Mouse (Mus musculus) E14TG2a.4 (cell line): ENCODE measurements around the gene Mapk3.

ENCODE experiments used
- H3K27me3 ChIP-seq: 2 replicates; pipeline ENCODE4 v1.6.1; 2014; ENCODE audit warnings: low read length, control low read depth; ENCODE audit not compliant: insufficient read depth
- H3K36me3 ChIP-seq: 2 replicates; pipeline ENCODE4 v1.6.1; 2014; ENCODE audit warnings: low read length, control low read depth; ENCODE audit not compliant: insufficient read depth
- H3K4me1 ChIP-seq: replicated peaks from 2 replicates; pipeline ENCODE4 v1.6.1; 2014; ENCODE audit warnings: low read depth, low read length, control low read depth
- H3K4me3 ChIP-seq: replicated peaks from 2 replicates; pipeline ENCODE4 v1.5.1; 2014; ENCODE audit warnings: mild to moderate bottlenecking, low read length
- H3K9me3 ChIP-seq: 2 replicates; pipeline ENCODE4 v1.6.1; 2014; ENCODE audit warnings: low read length, control low read depth
- CTCF ChIP-seq: conservative IDR thresholded peaks from 2 replicates; pipeline ENCODE4 v1.5.1; 2014; ENCODE audit warnings: low read length
- NANOG ChIP-seq: IDR thresholded peaks from 2 replicates; pipeline ENCODE4 v1.6.1; 2014; ENCODE audit warnings: borderline replicate concordance, low read length, mixed read lengths
- POU5F1 ChIP-seq: IDR thresholded peaks from 2 replicates; pipeline ENCODE4 v1.6.1; 2014; ENCODE audit warnings: low read length, borderline replicate concordance

Mapk3 gene

DNA sequence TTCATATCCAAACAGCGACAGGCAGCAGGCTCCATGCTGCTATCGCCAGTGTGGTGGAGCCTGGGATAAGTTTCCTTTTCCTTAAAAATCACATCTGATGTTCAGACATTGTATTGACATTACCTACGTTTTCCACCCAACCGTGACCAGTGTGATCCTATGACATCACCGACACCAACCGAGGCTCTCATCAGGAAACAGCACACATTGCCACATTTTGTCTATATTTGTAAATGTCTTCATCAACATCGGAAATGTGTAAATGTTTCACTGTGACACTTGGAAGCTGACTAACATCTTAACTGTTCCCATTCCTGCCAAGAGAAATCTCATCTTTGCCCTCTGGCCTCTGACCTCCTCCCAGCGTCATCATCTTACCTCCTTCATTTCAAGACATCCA lies 23.3 kb upstream of the Mapk3 start:
- H3K36me3 ChIP-seq: no peaks in the 10 kb centered on the region
- H3K4me3 ChIP-seq: no peak overlapping the region
- H3K9me3 ChIP-seq: no peaks in the 10 kb centered on the region
- 0 out of 2 replicates have a peak, but pooled peaks cover 11% of the 10 kb centered on the region for H3K27me3 ChIP-seq
- H3K4me1 ChIP-seq: peaks cover 27% of the 10 kb centered on the region
- TF ChIP-seq CTCF (no peak), NANOG (no peak), POU5F1 (no peak)

DNA sequence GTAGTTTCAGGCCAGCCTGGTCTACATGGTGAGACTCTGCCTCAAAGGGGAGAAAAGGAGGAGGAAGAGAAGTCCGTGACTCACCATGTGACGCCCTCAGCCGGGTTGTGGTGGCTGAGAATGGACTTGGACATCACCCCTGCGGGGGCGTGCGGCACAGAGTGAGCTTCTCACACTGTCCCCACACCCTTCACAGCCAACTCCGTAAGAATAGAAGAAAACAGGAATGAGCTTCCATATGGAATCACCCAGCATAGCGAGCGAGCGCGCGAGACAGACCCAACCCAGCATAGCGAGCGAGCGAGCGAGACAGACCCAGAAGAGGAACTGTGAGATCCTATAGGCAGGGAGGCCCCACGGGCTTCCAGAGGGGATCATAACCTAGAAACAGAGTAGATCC lies 19.9 kb upstream of the Mapk3 start:
- no peak for TF ChIP-seq POU5F1
- TF ChIP-seq CTCF: no peak
- no peak for TF ChIP-seq NANOG
- Histone ChIP-seq H3K4me3 (peak overlapping the region; percentile 43), H3K4me1 (peaks cover 35% of the 10 kb centered on the region), H3K27me3 (0 out of 2 replicates have a peak, but pooled peaks cover 11% of the 10 kb centered on the region), H3K36me3 (no peaks in the 10 kb centered on the region), H3K9me3 (no peaks in the 10 kb centered on the region)

DNA sequence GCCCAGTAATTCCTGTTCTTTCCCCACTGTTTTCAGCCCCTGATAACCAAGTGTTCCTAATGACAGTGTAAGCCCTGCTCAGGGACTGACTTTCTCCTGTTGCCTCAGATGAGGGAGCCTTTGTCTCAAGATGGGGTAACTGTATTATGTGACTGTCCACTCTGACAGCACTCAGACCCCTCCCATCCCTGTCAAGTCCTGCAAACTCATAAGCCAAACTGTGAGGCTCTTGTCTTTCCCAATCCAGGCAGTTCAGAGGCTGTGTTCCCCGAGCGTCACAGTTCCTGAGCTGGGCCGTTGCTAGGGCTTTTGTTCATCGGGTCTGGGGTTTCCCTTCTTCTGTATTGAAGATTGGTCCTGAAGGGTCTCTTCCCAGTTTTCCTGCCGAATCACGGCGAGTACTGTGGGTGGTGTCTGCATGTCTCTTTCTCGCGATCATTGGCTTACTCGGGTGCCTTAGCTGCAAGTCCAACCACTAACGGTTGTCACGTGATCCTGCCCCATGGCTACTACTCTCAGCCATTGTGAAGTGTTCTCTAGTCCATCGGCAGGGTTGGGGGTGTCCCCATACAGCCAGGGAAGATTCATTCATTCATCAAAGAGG lies 19.2 kb upstream of the Mapk3 start:
- Histone ChIP-seq H3K27me3 (0 out of 2 replicates have a peak, but pooled peaks cover 11% of the 10 kb centered on the region), H3K36me3 (no peaks in the 10 kb centered on the region), H3K4me1 (peaks cover 40% of the 10 kb centered on the region), H3K9me3 (no peaks in the 10 kb centered on the region), H3K4me3 (peak overlapping the region; percentile 43)
- TF ChIP-seq NANOG (no peak), CTCF (no peak), POU5F1 (no peak)

DNA sequence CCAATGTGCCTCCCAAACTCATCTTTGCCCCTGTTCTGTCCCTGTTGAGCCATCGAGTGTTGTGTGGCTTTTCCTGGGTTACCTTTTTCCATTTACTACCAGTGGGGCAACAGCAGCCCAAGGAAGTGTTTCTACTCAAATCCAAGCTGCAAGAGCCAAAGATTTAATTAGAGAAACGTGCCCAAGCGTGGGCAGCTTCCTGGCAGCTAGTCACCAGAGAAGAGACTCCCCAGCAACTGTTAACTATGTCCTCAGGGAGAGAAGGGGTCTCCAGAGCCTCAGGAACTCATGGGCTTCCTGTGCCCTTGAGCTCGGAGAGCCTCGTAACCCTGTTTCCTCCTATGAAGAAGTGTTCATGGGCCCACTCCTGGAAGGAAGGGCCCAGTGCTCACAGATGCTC lies 18.4 kb upstream of the Mapk3 start:
- TF ChIP-seq CTCF (no peak), NANOG (no peak), POU5F1 (no peak)
- no peak overlapping the region for H3K4me3 ChIP-seq
- H3K36me3 ChIP-seq: no peaks in the 10 kb centered on the region
- H3K27me3 ChIP-seq: 0 out of 2 replicates have a peak, but pooled peaks cover 11% of the 10 kb centered on the region
- H3K4me1 ChIP-seq: peaks cover 34% of the 10 kb centered on the region
- no peaks in the 10 kb centered on the region for H3K9me3 ChIP-seq

DNA sequence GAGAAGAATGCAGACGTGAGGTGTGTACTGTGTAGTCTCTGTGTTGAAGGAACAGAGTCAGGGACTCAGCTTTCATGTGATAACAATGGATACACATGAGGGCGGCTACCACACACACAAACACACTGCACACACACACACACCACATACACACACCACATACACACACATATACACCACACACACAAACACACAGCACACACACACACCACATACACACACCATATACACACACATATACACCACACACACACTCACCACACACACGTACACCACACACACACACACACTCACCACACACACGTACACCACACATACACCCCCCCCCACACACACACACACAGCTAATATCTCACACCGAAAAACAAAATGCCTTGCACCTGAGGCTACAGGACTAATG lies 17.9 kb upstream of the Mapk3 start:
- Histone ChIP-seq H3K4me1 (peaks cover 39% of the 10 kb centered on the region), H3K9me3 (no peaks in the 10 kb centered on the region), H3K4me3 (no peak overlapping the region), H3K36me3 (no peaks in the 10 kb centered on the region), H3K27me3 (0 out of 2 replicates have a peak, but pooled peaks cover 11% of the 10 kb centered on the region)
- TF ChIP-seq NANOG (no peak), POU5F1 (no peak)

DNA sequence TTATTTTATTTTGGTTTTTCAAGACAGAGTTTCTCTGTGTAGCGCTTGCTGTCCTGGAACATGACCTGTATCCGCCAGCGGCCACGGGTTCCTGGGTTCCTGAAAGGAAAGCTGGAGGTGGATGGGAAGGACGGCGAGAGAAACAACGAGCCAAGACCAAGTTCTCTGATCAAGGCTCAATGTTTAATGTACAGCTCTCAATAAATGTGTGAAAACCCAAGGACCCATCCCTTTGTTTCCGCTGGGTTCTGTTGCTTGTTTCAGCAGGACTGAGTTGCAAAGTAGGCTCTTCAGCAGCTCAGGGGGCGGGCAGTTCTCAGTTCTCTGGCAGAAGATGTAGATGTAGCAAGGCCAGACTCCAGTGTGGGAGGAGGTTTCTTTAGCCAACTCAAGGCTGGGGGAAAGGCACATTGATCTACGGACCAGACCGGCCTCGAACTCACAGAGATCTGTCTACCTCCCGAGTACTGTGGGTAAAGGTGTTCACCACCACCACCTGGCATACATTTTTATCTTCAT lies 17.4 kb upstream of the Mapk3 start:
- TF ChIP-seq CTCF (no peak), POU5F1 (no peak), NANOG (no peak)

DNA sequence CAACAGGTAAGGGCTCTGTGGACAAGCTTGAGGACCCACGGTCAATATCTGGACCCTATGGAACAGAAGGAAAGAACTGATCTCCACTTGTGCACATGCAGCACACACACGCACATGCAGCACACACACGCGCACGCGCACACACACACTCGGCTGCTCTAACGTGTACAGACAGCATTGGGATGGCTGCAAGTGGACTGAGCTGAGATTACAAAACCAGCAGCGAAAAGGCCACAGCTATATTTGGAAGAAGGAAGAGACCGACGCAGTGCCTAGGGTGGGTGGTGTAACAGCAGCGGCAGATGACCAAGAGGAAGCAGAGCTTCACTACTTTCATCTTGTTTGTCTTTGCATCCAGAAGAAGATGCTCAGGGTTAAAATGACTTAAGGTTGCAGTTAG lies 13.3 kb upstream of the Mapk3 start:
- Histone ChIP-seq H3K4me3 (no peak overlapping the region), H3K9me3 (no peaks in the 10 kb centered on the region), H3K4me1 (peaks cover 48% of the 10 kb centered on the region), H3K27me3 (no peaks in the 10 kb centered on the region), H3K36me3 (no peaks in the 10 kb centered on the region)
- no peak for TF ChIP-seq POU5F1
- TF ChIP-seq NANOG: no peak
- TF ChIP-seq CTCF: no peak

More for the DNA sequence above, 17.4 kb upstream of the Mapk3 start:
- Histone ChIP-seq H3K4me1 (peaks cover 45% of the 10 kb centered on the region), H3K27me3 (0 out of 2 replicates have a peak, but pooled peaks cover 11% of the 10 kb centered on the region), H3K4me3 (no peak overlapping the region), H3K36me3 (no peaks in the 10 kb centered on the region), H3K9me3 (no peaks in the 10 kb centered on the region)

DNA sequence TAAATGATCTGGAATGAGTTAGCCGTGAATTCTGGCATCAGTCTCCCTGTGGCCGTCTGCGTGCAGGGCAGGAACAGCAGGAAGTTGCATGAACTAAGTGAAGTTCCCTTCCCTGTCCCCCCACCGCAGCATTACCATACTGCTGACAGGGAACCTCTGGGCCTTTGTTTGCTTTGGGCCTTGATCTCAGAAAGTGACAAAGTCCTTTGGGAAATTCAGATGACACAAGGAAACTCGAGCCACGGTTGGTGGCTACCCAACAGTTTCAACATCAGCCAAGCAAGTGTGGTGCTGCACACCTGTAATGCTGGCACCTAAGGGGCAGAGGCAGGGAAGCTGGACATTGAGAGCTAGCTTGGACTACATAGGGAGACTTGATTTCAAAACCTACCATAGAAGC lies 12.6 kb upstream of the Mapk3 start:
- no peak for TF ChIP-seq CTCF
- no peak for TF ChIP-seq POU5F1
- no peak for TF ChIP-seq NANOG
- Histone ChIP-seq H3K9me3 (no peaks in the 10 kb centered on the region), H3K36me3 (no peaks in the 10 kb centered on the region), H3K4me3 (no peak overlapping the region), H3K4me1 (peaks cover 48% of the 10 kb centered on the region), H3K27me3 (no peaks in the 10 kb centered on the region)

DNA sequence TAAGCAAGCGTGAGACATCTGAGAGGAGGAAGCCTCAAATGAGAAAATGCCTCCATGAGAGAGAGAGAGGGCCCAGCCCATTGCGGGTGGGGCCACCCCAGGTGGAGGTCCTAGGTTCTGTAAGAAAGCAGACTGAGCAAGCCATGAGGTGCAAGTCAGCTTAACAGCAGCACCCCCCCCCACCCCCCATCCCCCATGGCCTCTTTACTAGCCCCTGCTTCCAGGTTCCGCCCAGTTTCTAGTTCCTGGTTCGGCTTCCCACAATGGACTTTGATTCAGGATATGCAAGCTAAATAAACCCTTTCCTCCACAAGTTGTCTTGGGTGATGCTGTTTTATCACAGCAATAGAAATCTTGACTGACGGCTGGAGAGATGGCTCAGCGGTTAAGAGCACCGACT lies 10.6 kb upstream of the Mapk3 start:
- H3K4me3 ChIP-seq: no peak overlapping the region

More for the DNA sequence above, 10.6 kb upstream of the Mapk3 start:
- Histone ChIP-seq H3K9me3 (no peaks in the 10 kb centered on the region), H3K36me3 (no peaks in the 10 kb centered on the region), H3K4me1 (peaks cover 41% of the 10 kb centered on the region), H3K27me3 (no peaks in the 10 kb centered on the region)
- TF ChIP-seq POU5F1 (no peak), CTCF (no peak)
